ENCODE assay signal across 8 mouse cellular contexts in genomic region chr10:117571891-117572573, GRCm38 (mm10). TPM values are rescaled to one million over a fixed set of nuclear protein-coding genes. Genes with fewer than 3 reads are reported as not detected.
A peak's percentile ranks its signal among the peaks of the same experiment; 100 is the strongest.
DNase-seq lines count a peak whose midpoint lies in the region; ATAC-seq lines count a peak whose summit lies in the region.

No protein-coding gene starts in this region.

- DNase-seq in left cerebral cortex, adult 9 months (ENCODE audit: low spot score in 2 of 2), result peak; percentile 26 to 52
- no peak for DNase-seq in left cerebral cortex, postnatal 10 days (ENCODE audit: extremely low spot score in 1 of 2, low spot score in 2 of 2)
- DNase-seq in forebrain, embryonic 10.5 days (ENCODE audit: extremely low spot score, low spot score), result no peak
- DNase-seq in midbrain, embryonic 10.5 days (ENCODE audit: low spot score), result no peak
- no peak for DNase-seq in c-Kit-positive CD71-positive TER-119-positive erythroid progenitor cells, embryonic 14.5 days (ENCODE audit: low spot score)
- DNase-seq in thymus, postnatal 4 days, result no peak

- no peak overlapping the region for H3K27ac ChIP-seq in forebrain, embryonic 10.5 days
- no peak overlapping the region for H3K27ac ChIP-seq in hindbrain, embryonic 15.5 days (replicated peaks)
- no peak overlapping the region for H3K27ac ChIP-seq in midbrain, embryonic 10.5 days (replicated peaks)

- intact Hi-C loops in left cerebral cortex, postnatal 10 days (cut with DNase I), result no loop called here

- 0 out of 2 replicates have a peak, but pooled peaks cover 2% of the 10 kb centered on the region for H3K9me3 ChIP-seq in forebrain, embryonic 10.5 days
- H3K9me3 ChIP-seq in hindbrain, embryonic 15.5 days, result no peaks in the 10 kb centered on the region
- H3K9me3 ChIP-seq in midbrain, embryonic 10.5 days (replicated peaks), result no peaks in the 10 kb centered on the region

- ATAC-seq in hindbrain, embryonic 15.5 days (ENCODE audit: low FRiP score, low read depth), result no peak
- ATAC-seq in erythroblast, adult 5-6 weeks (replicated peaks; ENCODE audit: low FRiP score, poor library complexity, severe bottlenecking), result no peak

- no peaks in the 10 kb centered on the region for H3K36me3 ChIP-seq in forebrain, embryonic 10.5 days (replicated peaks)
- H3K36me3 ChIP-seq in hindbrain, embryonic 15.5 days, result no peaks in the 10 kb centered on the region
- no peaks in the 10 kb centered on the region for H3K36me3 ChIP-seq in midbrain, embryonic 10.5 days

- peaks cover 30% of the 10 kb centered on the region for H3K4me1 ChIP-seq in forebrain, embryonic 10.5 days
- H3K4me1 ChIP-seq in hindbrain, embryonic 15.5 days (replicated peaks), result peaks cover 18% of the 10 kb centered on the region
- H3K4me1 ChIP-seq in midbrain, embryonic 10.5 days, result peaks cover 31% of the 10 kb centered on the region

- 13% methylated on average over 9 of the region's 9 CpGs for WGBS in forebrain, embryonic 10.5 days
- WGBS in hindbrain, embryonic 15.5 days, result 14% methylated on average over 9 of the region's 9 CpGs
- whole genome bisulfite sequencing in midbrain, embryonic 10.5 days, result 13% methylated on average over 9 of the region's 9 CpGs

- H3K4me3 ChIP-seq in forebrain, embryonic 10.5 days, result peak overlapping the region; percentile 55
- peak overlapping the region; percentile 33 for H3K4me3 ChIP-seq in hindbrain, embryonic 15.5 days
- H3K4me3 ChIP-seq in midbrain, embryonic 10.5 days, result peak overlapping the region; percentile 56

- H3K27me3 ChIP-seq in forebrain, embryonic 10.5 days (ENCODE audit: poor library complexity, severe bottlenecking), result peaks cover 49% of the 10 kb centered on the region
- peaks cover 13% of the 10 kb centered on the region for H3K27me3 ChIP-seq in hindbrain, embryonic 15.5 days
- peaks cover 45% of the 10 kb centered on the region for H3K27me3 ChIP-seq in midbrain, embryonic 10.5 days (ENCODE audit: low read depth, poor library complexity, severe bottlenecking)

- peak overlapping the region; percentile 80 for H3K4me2 ChIP-seq in hindbrain, embryonic 15.5 days

- no peak overlapping the region for H3K9ac ChIP-seq in hindbrain, embryonic 15.5 days

RNA-seq across cellular contexts. Expression of gene Cpm, which starts 57.3 kb away (rescaled TPM):
- total RNA-seq in left cerebral cortex, postnatal 10 days (2021), result 1 to 10 TPM; 2.0 to 3.3 TPM
- 4.8 and 5.9 TPM in 2 replicates for polyA plus RNA-seq in forebrain, embryonic 10.5 days (2016; fragmentation: Nextera tagmentation; extraction: Ambion mirVana)
- 2.8 and 3.3 TPM in 2 replicates for polyA plus RNA-seq in hindbrain, embryonic 15.5 days (2015; fragmentation: Nextera tagmentation; extraction: Ambion mirVana)
- polyA plus RNA-seq in midbrain, embryonic 10.5 days (2016; fragmentation: Nextera tagmentation; extraction: Ambion mirVana), result 5.4 and 6.2 TPM in 2 replicates
- total RNA-seq in erythroblast, adult 5-6 weeks (2015; ENCODE audit: low replicate concordance), result 0.63 TPM in 1 of 2 replicates, not detected in the other
- total RNA-seq in erythroblast, adult 5-6 weeks (2017; ENCODE audit: low replicate concordance), result 0.60 TPM in 1 of 2 replicates, not detected in the other

Comparison
In these comparisons a context has a peak if more than half of its experiments do, and no peak if none do; other contexts are left out.
1. DNase-seq: peak in left cerebral cortex, adult 9 months (2 of 2); none in left cerebral cortex, postnatal 10 days (0 of 2), forebrain, embryonic 10.5 days (single experiment), midbrain, embryonic 10.5 days (single experiment), c-Kit-positive CD71-positive TER-119-positive erythroid progenitor cells, embryonic 14.5 days (single experiment) and thymus, postnatal 4 days (single experiment).
2. Peak in every context shown above with its lines, with median percentiles within 50 percentile points of each other: H3K4me3 ChIP-seq.